Mouse (Mus musculus) heart, embryonic 14.5 days (tissue): Measurements from ENCODE around the gene Lingo4. TPM values are rescaled to one million over a fixed set of nuclear protein-coding genes. Genes with fewer than 3 reads are reported as not detected.

ENCODE experiments used
- ATAC-seq: fragments of 200-750 bp; cut with Nextera tagmentation; 2 replicates; pipeline ENCODE4 v1.8.0; 2017; ENCODE audit warnings: low read depth, moderate TSS enrichment; ENCODE audit not compliant: insufficient number of reproducible peaks, insufficient read depth, low FRiP score
- H3K27ac ChIP-seq, 2 experiments: fragments of 200-500 bp in 1 of 2; fragments of 300-500 bp in 1 of 2; sonication (generic) in 1 of 2; replicated peaks in 1 of 2; 2 replicates each; pipeline ENCODE4 v1.5.1; 2012 to 2014; ENCODE audit warnings: low read depth in 2 of 2, low read length in 2 of 2, control low read depth in 1 of 2, mild to moderate bottlenecking in 1 of 2, mixed read lengths in 1 of 2; ENCODE audit not compliant: control insufficient read depth in 1 of 2, insufficient read depth in 1 of 2
- H3K27me3 ChIP-seq: fragments of 300-500 bp; sonication (generic); 2 replicates; pipeline ENCODE4 v1.6.1; 2014; ENCODE audit warnings: mild to moderate bottlenecking, low read length, control low read depth; ENCODE audit not compliant: control insufficient read depth, insufficient read depth
- H3K36me3 ChIP-seq: fragments of 300-500 bp; sonication (generic); 2 replicates; pipeline ENCODE4 v1.6.1; 2014; ENCODE audit warnings: mild to moderate bottlenecking, control low read depth, low read length, mixed read lengths; ENCODE audit not compliant: control insufficient read depth, insufficient read depth
- H3K4me1 ChIP-seq, 2 experiments: fragments of 200-500 bp in 1 of 2; fragments of 300-500 bp in 1 of 2; sonication (generic) in 1 of 2; 2 replicates each; pipeline ENCODE4 v1.6.1; 2012 to 2014; ENCODE audit warnings: low read length in 2 of 2, control low read depth in 1 of 2, mixed read lengths in 1 of 2; ENCODE audit not compliant: control insufficient read depth in 2 of 2, insufficient read depth in 2 of 2
- H3K4me2 ChIP-seq: fragments of 300-500 bp; sonication (generic); 2 replicates; pipeline ENCODE4 v1.6.1; 2014; ENCODE audit warnings: mild to moderate bottlenecking, low read length
- H3K4me3 ChIP-seq, 2 experiments: fragments of 200-500 bp in 1 of 2; fragments of 300-500 bp in 1 of 2; sonication (generic) in 1 of 2; 2 replicates each; pipeline ENCODE4 v1.5.1; 2012 to 2014; ENCODE audit warnings: low read length in 2 of 2, mild to moderate bottlenecking in 2 of 2, control low read depth in 1 of 2, low read depth in 1 of 2, moderate library complexity in 1 of 2; ENCODE audit not compliant: control insufficient read depth in 1 of 2, insufficient read depth in 1 of 2
- H3K9ac ChIP-seq: fragments of 300-500 bp; sonication (generic); 2 replicates; pipeline ENCODE4 v1.6.1; 2014; ENCODE audit warnings: mild to moderate bottlenecking, low read length
- H3K9me3 ChIP-seq: fragments of 300-500 bp; sonication (generic); 2 replicates; pipeline ENCODE4 v1.6.1; 2016; ENCODE audit warnings: low read length, control low read depth; ENCODE audit not compliant: control insufficient read depth
- WGBS: fragments of 180-500 bp; shearing (Covaris S2); extraction: QIAGEN DNeasy Blood & Tissue Kit; methylation state at CpG from one replicate; pipeline ENCODE4 v1.1.7; 2014; 5-methylcytosine and 5-hydroxymethylcytosine counted together
- polyA plus RNA-seq: library from polyadenylated mRNA; unstranded; fragments of >200 nt; fragmentation: Nextera tagmentation; extraction: Ambion mirVana; gene quantifications from 2 replicates; pipeline ENCODE4 v1.2.1, GENCODE M21; 2014

The Lingo4 gene
- polyA plus RNA-seq, 1 experiment from 2014 or later: 0.05 TPM

- Histone ChIP-seq H3K4me1 (peaks cover 5 to 8% of the 10 kb centered on the region in 2 experiments; a peak in 3 of 4 replicates), H3K9ac (peak within 1 kb of the TSS; percentile 56; the same call in 1 of the 2 replicates), H3K9me3 (no peaks in the 10 kb centered on the region), H3K36me3 (no peaks in the 10 kb centered on the region), H3K4me2 (peak within 1 kb of the TSS; percentile 94), H3K27me3 (no peaks in the 10 kb centered on the region), H3K4me3 (peak within 1 kb of the TSS; percentile 51 to 54), H3K27ac (no peak within 1 kb of the TSS)
- ATAC-seq: peak; percentile 99
- 9% methylated on average over 52 of the region's 52 CpGs for WGBS
Measured at GRCm38 (mm10) chr3:94413031-94413679, 14.8 kb downstream of the Lingo4 start, which contains the start of gene Tdrkh. Gene Tdrkh, plus strand, starts transcription at chr3:94413273.

- H3K27me3 ChIP-seq: no peaks in the 10 kb centered on the region
- no peaks in the 10 kb centered on the region for H3K9me3 ChIP-seq
- no peak overlapping the region for H3K9ac ChIP-seq
- H3K4me1 ChIP-seq: no peaks in the 10 kb centered on the region
- H3K36me3 ChIP-seq: no peaks in the 10 kb centered on the region
- WGBS: 57% methylated on average over 2 of the region's 2 CpGs
- H3K4me3 ChIP-seq: no peak overlapping the region
- H3K4me2 ChIP-seq: no peak overlapping the region
- H3K27ac ChIP-seq: no peak overlapping the region
- no peak for ATAC-seq
Measured at GRCm38 (mm10) chr3:94430980-94431379, 32.7 kb downstream of the Lingo4 start.

GRCm38 (mm10) chr3:94434305-94434704, 36.0 kb downstream of the Lingo4 start:
- 85% methylated on average over 2 of the region's 2 CpGs for WGBS
- no peak overlapping the region for H3K4me2 ChIP-seq

GRCm38 (mm10) chr3:94436420-94436819, 38.1 kb downstream of the Lingo4 start:
- H3K4me2 ChIP-seq: no peak overlapping the region
- peaks cover 11% of the 10 kb centered on the region for H3K27me3 ChIP-seq
- H3K36me3 ChIP-seq: no peaks in the 10 kb centered on the region
- no peak for ATAC-seq
- 71% methylated on average over 9 of the region's 9 CpGs for WGBS
- H3K9me3 ChIP-seq: no peaks in the 10 kb centered on the region
- no peak overlapping the region for H3K4me3 ChIP-seq
- H3K27ac ChIP-seq: no peak overlapping the region
- H3K9ac ChIP-seq: no peak overlapping the region
- no peaks in the 10 kb centered on the region for H3K4me1 ChIP-seq

More at GRCm38 (mm10) chr3:94434305-94434704, 36.0 kb downstream of the Lingo4 start:
- Histone ChIP-seq H3K27ac (no peak overlapping the region), H3K9ac (no peak overlapping the region), H3K9me3 (no peaks in the 10 kb centered on the region), H3K4me3 (no peak overlapping the region), H3K4me1 (no peaks in the 10 kb centered on the region), H3K27me3 (no peaks in the 10 kb centered on the region), H3K36me3 (no peaks in the 10 kb centered on the region)
- no peak for ATAC-seq

GRCm38 (mm10) chr3:94441182-94441581, 42.9 kb downstream of the Lingo4 start:
- WGBS: 34% methylated on average over 3 of the region's 3 CpGs
- no peaks in the 10 kb centered on the region for H3K9me3 ChIP-seq
- ATAC-seq: no peak
- H3K27ac ChIP-seq: no peak overlapping the region
- no peak overlapping the region for H3K9ac ChIP-seq
- H3K4me3 ChIP-seq: no peak overlapping the region
- peaks cover 11% of the 10 kb centered on the region for H3K27me3 ChIP-seq
- no peak overlapping the region for H3K4me2 ChIP-seq
- H3K4me1 ChIP-seq: peaks cover 0 to 4% of the 10 kb centered on the region in 2 experiments; a peak in 1 of 4 replicates
- H3K36me3 ChIP-seq: peaks cover 17% of the 10 kb centered on the region

- Histone ChIP-seq H3K4me2 (peak within 1 kb of the TSS; percentile 73), H3K4me3 (peak within 1 kb of the TSS; percentile 94 to 95), H3K27ac (peak within 1 kb of the TSS; percentile 76 to 77), H3K36me3 (peaks cover 36% of the 10 kb centered on the region), H3K4me1 (peaks cover 0 to 4% of the 10 kb centered on the region in 2 experiments; a peak in 1 of 4 replicates), H3K9ac (peak within 1 kb of the TSS; percentile 96), H3K9me3 (no peaks in the 10 kb centered on the region), H3K27me3 (peaks cover 11% of the 10 kb centered on the region)
- peak; percentile 95 for ATAC-seq
- under 1% methylated on average over 39 of the region's 39 CpGs for WGBS
Measured at GRCm38 (mm10) chr3:94442951-94443596, 44.8 kb downstream of the Lingo4 start, which contains the start of gene Mrpl9. Gene Mrpl9, plus strand, starts transcription at chr3:94443318.

GRCm38 (mm10) chr3:94443597-94443964, 45.3 kb downstream of the Lingo4 start, which contains the start of gene Oaz3:
Gene Oaz3, minus strand, starts transcription at chr3:94443915.
- Histone ChIP-seq H3K4me2 (peak within 1 kb of the TSS; percentile 73), H3K36me3 (peaks cover 41% of the 10 kb centered on the region), H3K4me1 (peaks cover 0 to 4% of the 10 kb centered on the region in 2 experiments; a peak in 1 of 4 replicates), H3K9ac (peak within 1 kb of the TSS; percentile 96), H3K27me3 (peaks cover 11% of the 10 kb centered on the region), H3K27ac (peak within 1 kb of the TSS; percentile 76 to 77), H3K4me3 (peak within 1 kb of the TSS; percentile 94 to 95), H3K9me3 (no peaks in the 10 kb centered on the region)
- WGBS: under 1% methylated on average over 24 of the region's 24 CpGs
- no peak; the same call in 1 of the 2 replicates for ATAC-seq
